Mouse (Mus musculus) adrenal gland, adult 8-10 months (tissue): ENCODE measurements around the gene Arl6ip4. TPM values are rescaled to one million over a fixed set of nuclear protein-coding genes. Genes with fewer than 3 reads are reported as not detected.

Experiments used
- DNase-seq: peaks from one replicate; pipeline ENCODE4 v3.0.0; 2022
- total RNA-seq, 4 experiments: library from RNA; stranded (reverse); gene quantifications; 2 replicates each; pipeline ENCODE4 v1.2.4; 2022

The Arl6ip4 gene
- total RNA-seq, 4 experiments from 2014 or later = 46.4 to 72.0 (median 57.1) TPM

- no peak for DNase-seq
These were observed 20.8 kb upstream of the Arl6ip4 start for GRCm38 (mm10) chr5:124095077-124095581.

GRCm38 (mm10) chr5:124095596-124096232 is 20.2 kb upstream of the Arl6ip4 start, which contains the start of gene Abcb9:
TSS of gene Abcb9 (minus strand) at chr5:124095798.
- peak; percentile 98 for DNase-seq

GRCm38 (mm10) chr5:124098923-124099322 is 17.0 kb upstream of the Arl6ip4 start:
- no peak for DNase-seq

- DNase-seq = no peak
These were observed 15.5 kb upstream of the Arl6ip4 start for GRCm38 (mm10) chr5:124100128-124101044.

GRCm38 (mm10) chr5:124102326-124102725 is 13.6 kb upstream of the Arl6ip4 start:
- no peak for DNase-seq

GRCm38 (mm10) chr5:124103020-124103419 is 12.9 kb upstream of the Arl6ip4 start:
- no peak for DNase-seq

- DNase-seq = no peak
These were observed 12.3 kb upstream of the Arl6ip4 start for GRCm38 (mm10) chr5:124103552-124103951.

- DNase-seq = no peak
These were observed 4.7 kb upstream of the Arl6ip4 start for GRCm38 (mm10) chr5:124111077-124111741.

GRCm38 (mm10) chr5:124111742-124112497 is 4.0 kb upstream of the Arl6ip4 start, which contains the start of gene Ogfod2:
TSS of gene Ogfod2 (plus strand) at chr5:124112297.
- DNase-seq = peak; percentile 91

GRCm38 (mm10) chr5:124112531-124112930 is 3.4 kb upstream of the Arl6ip4 start:
- DNase-seq = peak; percentile 52

GRCm38 (mm10) chr5:124113030-124113429 is 2.9 kb upstream of the Arl6ip4 start:
- peak; percentile 77 for DNase-seq

- no peak for DNase-seq
These were observed 1.4 kb upstream of the Arl6ip4 start for GRCm38 (mm10) chr5:124114276-124115025.

GRCm38 (mm10) chr5:124115531-124115930 is 358 bp upstream of the Arl6ip4 start:
- DNase-seq = no peak

- DNase-seq = no peak
These were observed 3.3 kb downstream of the Arl6ip4 start for GRCm38 (mm10) chr5:124119204-124119603.

- DNase-seq = no peak
These were observed 6.5 kb downstream of the Arl6ip4 start for GRCm38 (mm10) chr5:124122357-124122756.

GRCm38 (mm10) chr5:124125093-124125492 is 9.2 kb downstream of the Arl6ip4 start:
- no peak for DNase-seq

GRCm38 (mm10) chr5:124134261-124134660 is 18.4 kb downstream of the Arl6ip4 start:
- no peak for DNase-seq

GRCm38 (mm10) chr5:124138066-124138465 is 22.2 kb downstream of the Arl6ip4 start:
- DNase-seq = no peak

GRCm38 (mm10) chr5:124149028-124149427 is 33.1 kb downstream of the Arl6ip4 start:
- no peak for DNase-seq

- DNase-seq = no peak
These were observed 35.0 kb downstream of the Arl6ip4 start for GRCm38 (mm10) chr5:124150895-124151294.

- no peak for DNase-seq
These were observed 36.8 kb downstream of the Arl6ip4 start for GRCm38 (mm10) chr5:124152734-124153133.
